Mouse (Mus musculus): ENCODE measurements around the gene Zg16. TPM values are rescaled to one million over a fixed set of nuclear protein-coding genes. Genes with fewer than 3 reads are reported as not detected.
A peak's percentile ranks its signal among the peaks of the same experiment; 100 is the strongest.
"Not testable (repeated sequence)": the region's sequence is repeated elsewhere in the genome, so short reads cannot be mapped to it uniquely, and the experiment has no call there.

Gene Zg16
- 37.2 and 69.9 TPM in 2 replicates for polyA plus RNA-seq (2015; fragmentation: Nextera tagmentation; extraction: Ambion mirVana)

DNA sequence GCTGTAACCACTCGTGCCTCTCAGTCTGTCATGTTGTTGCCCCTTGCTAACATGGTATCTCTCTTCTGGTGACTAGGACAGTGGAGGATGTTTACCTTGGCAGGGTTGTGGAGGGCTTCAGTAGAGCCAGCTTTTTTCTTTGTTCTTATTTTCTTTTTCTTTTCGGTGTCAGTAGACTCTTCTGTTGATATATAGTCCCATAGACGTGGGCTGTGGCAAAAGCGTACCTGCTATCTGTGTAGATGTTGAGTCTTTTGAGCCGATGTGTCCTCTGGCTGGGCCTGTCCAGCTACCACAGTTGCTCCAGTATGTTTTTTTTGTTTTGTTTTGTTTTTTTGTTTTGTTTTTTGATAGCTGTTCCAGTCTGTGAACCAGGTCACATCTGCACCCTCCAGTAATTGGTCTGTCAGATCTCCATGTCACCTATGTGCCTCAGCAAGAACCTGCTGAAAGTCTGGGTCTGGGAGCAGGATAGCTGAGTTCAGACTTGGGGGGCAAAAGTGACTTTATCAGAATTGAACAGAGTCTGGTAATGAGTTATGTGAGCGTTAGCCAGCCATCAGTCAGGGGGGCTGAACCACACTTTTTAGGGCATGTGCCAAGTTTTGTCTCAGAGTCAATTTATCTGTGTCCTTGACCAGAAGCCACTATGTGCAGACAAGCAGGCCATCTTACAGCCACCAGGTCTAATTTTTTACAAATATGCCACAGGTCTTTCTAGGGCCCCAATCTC, at the start of gene Zg16:
Gene Zg16, minus strand, starts transcription at position 51 of the 733 bp plus-strand sequence.
- not testable (repeated sequence) for ATAC-seq; H3K4me2 ChIP-seq (ENCODE audit: low read depth, low read length); H3K36me3 ChIP-seq (ENCODE audit: control insufficient read depth, insufficient read depth, low read length); H3K9ac ChIP-seq (ENCODE audit: low read depth, low read length); H3K9me3 ChIP-seq (ENCODE audit: control insufficient read depth, low read length); H3K27ac ChIP-seq (ENCODE audit: low read length); H3K4me3 ChIP-seq (ENCODE audit: low read length); H3K27me3 ChIP-seq (replicated peaks; ENCODE audit: control insufficient read depth, insufficient read depth, low read length)
- peaks cover 16% of the 10 kb centered on the region for H3K4me1 ChIP-seq (ENCODE audit: control insufficient read depth, insufficient read depth, low read length)
- 81% methylated on average over 6 of the region's 6 CpGs for WGBS

GRCm38 (mm10) chr7:127136181-127137071, 49.3 kb upstream of the Zg16 start:
- Histone ChIP-seq H3K36me3 (ENCODE audit: control insufficient read depth, insufficient read depth, low read length) (no peaks in the 10 kb centered on the region), H3K27me3 (replicated peaks; ENCODE audit: control insufficient read depth, insufficient read depth, low read length) (no peaks in the 10 kb centered on the region), H3K9ac (ENCODE audit: low read depth, low read length) (no peak overlapping the region), H3K9me3 (ENCODE audit: control insufficient read depth, low read length) (no peaks in the 10 kb centered on the region), H3K4me2 (ENCODE audit: low read depth, low read length) (no peak overlapping the region), H3K27ac (ENCODE audit: low read length) (no peak overlapping the region), H3K4me3 (ENCODE audit: low read length) (no peak overlapping the region), H3K4me1 (ENCODE audit: control insufficient read depth, insufficient read depth, low read length) (no peaks in the 10 kb centered on the region)
- WGBS: 82% methylated on average over 22 of the region's 22 CpGs
- ATAC-seq: no peak

GRCm38 (mm10) chr7:127134821-127135447, 47.8 kb upstream of the Zg16 start:
- H3K36me3 ChIP-seq (ENCODE audit: control insufficient read depth, insufficient read depth, low read length): no peaks in the 10 kb centered on the region
- no peaks in the 10 kb centered on the region for H3K27me3 ChIP-seq (replicated peaks; ENCODE audit: control insufficient read depth, insufficient read depth, low read length)
- ATAC-seq: no peak
- no peak overlapping the region for H3K27ac ChIP-seq (ENCODE audit: low read length)
- no peaks in the 10 kb centered on the region for H3K9me3 ChIP-seq (ENCODE audit: control insufficient read depth, low read length)
- no peaks in the 10 kb centered on the region for H3K4me1 ChIP-seq (ENCODE audit: control insufficient read depth, insufficient read depth, low read length)
- no peak overlapping the region for H3K4me3 ChIP-seq (ENCODE audit: low read length)
- 76% methylated on average over 11 of the region's 11 CpGs for WGBS
- no peak overlapping the region for H3K4me2 ChIP-seq (ENCODE audit: low read depth, low read length)
- H3K9ac ChIP-seq (ENCODE audit: low read depth, low read length): no peak overlapping the region

DNA sequence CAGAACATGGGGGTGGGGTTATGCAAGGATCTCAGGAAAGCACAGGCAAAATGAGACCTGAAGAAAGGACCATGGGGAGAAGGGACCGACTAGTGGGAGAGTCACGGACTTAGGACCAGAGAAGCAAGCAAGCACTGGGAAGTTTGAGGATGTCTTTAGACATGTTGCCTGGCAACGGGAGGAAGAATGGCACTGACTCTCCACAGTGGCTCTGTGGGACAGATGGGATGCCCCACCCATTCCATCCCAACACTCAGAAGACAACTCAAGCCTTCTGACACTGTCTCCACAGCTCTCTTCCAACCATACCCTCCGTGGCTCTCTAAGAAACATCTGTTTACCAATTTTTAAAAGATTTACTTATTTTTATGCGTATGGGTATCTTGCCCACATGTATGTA, 46.0 kb upstream of the Zg16 start:
- no peaks in the 10 kb centered on the region for H3K36me3 ChIP-seq (ENCODE audit: control insufficient read depth, insufficient read depth, low read length)
- H3K27ac ChIP-seq (ENCODE audit: low read length): no peak overlapping the region
- WGBS: 59% methylated on average over 5 of the region's 5 CpGs
- no peak overlapping the region for H3K4me3 ChIP-seq (ENCODE audit: low read length)
- no peaks in the 10 kb centered on the region for H3K9me3 ChIP-seq (ENCODE audit: control insufficient read depth, low read length)
- no peak overlapping the region for H3K4me2 ChIP-seq (ENCODE audit: low read depth, low read length)
- ATAC-seq: no peak
- H3K4me1 ChIP-seq (ENCODE audit: control insufficient read depth, insufficient read depth, low read length): no peaks in the 10 kb centered on the region
- no peaks in the 10 kb centered on the region for H3K27me3 ChIP-seq (replicated peaks; ENCODE audit: control insufficient read depth, insufficient read depth, low read length)
- H3K9ac ChIP-seq (ENCODE audit: low read depth, low read length): no peak overlapping the region

DNA sequence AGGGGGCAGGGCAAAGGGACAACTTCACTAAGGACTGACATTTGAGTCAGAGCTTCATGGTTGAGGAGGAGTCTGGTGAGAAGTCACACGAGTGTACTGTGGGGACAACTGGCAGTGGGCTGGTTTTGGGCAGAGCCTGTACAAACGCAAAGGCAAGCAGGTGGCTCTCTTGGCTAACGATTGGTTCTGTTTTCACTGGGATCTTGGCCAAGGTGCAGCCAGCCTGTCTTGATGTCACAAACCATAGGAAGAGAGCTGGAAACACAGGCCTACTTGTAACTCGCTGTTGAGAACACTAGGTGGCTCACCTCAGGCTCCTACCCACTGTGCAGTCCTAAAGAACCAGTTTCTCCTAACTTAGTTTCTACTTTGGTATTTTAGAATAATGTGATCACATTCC, 42.5 kb upstream of the Zg16 start:
- Histone ChIP-seq H3K27ac (ENCODE audit: low read length) (no peak overlapping the region), H3K4me1 (ENCODE audit: control insufficient read depth, insufficient read depth, low read length) (no peaks in the 10 kb centered on the region), H3K36me3 (ENCODE audit: control insufficient read depth, insufficient read depth, low read length) (no peaks in the 10 kb centered on the region), H3K9me3 (ENCODE audit: control insufficient read depth, low read length) (no peaks in the 10 kb centered on the region), H3K27me3 (replicated peaks; ENCODE audit: control insufficient read depth, insufficient read depth, low read length) (no peaks in the 10 kb centered on the region), H3K9ac (ENCODE audit: low read depth, low read length) (no peak overlapping the region), H3K4me3 (ENCODE audit: low read length) (no peak overlapping the region), H3K4me2 (ENCODE audit: low read depth, low read length) (no peak overlapping the region)
- WGBS: 18% methylated on average over 4 of the region's 4 CpGs
- ATAC-seq: peak; percentile 76

- peak within 1 kb of the TSS; percentile 16 for H3K4me3 ChIP-seq (ENCODE audit: low read length)
- ATAC-seq: peak; percentile 15; the same call in 1 of the 2 replicates
Measured at GRCm38 (mm10) chr7:127121911-127122270, 34.8 kb upstream of the Zg16 start, which contains the start of gene Qprt. Qprt (minus strand) TSS chr7:127122226.

GRCm38 (mm10) chr7:127121061-127121910, 34.2 kb upstream of the Zg16 start:
- Histone ChIP-seq H3K9ac (ENCODE audit: low read depth, low read length) (peak overlapping the region; percentile 38; the same call in 1 of the 2 replicates), H3K4me1 (ENCODE audit: control insufficient read depth, insufficient read depth, low read length) (peaks cover 18% of the 10 kb centered on the region), H3K4me3 (ENCODE audit: low read length) (peak overlapping the region; percentile 16), H3K9me3 (ENCODE audit: control insufficient read depth, low read length) (no peaks in the 10 kb centered on the region), H3K36me3 (ENCODE audit: control insufficient read depth, insufficient read depth, low read length) (no peaks in the 10 kb centered on the region), H3K27ac (ENCODE audit: low read length) (no peak overlapping the region), H3K27me3 (replicated peaks; ENCODE audit: control insufficient read depth, insufficient read depth, low read length) (no peaks in the 10 kb centered on the region), H3K4me2 (ENCODE audit: low read depth, low read length) (peak overlapping the region; percentile 48)
- ATAC-seq: peak; percentile 82
- WGBS: 23% methylated on average over 21 of the region's 21 CpGs

More at GRCm38 (mm10) chr7:127121911-127122270, 34.8 kb upstream of the Zg16 start, which contains the start of gene Qprt:
- H3K9me3 ChIP-seq (ENCODE audit: control insufficient read depth, low read length): no peaks in the 10 kb centered on the region
- 18% methylated on average over 7 of the region's 7 CpGs for WGBS
- peak within 1 kb of the TSS; percentile 48 for H3K4me2 ChIP-seq (ENCODE audit: low read depth, low read length)
- H3K27me3 ChIP-seq (replicated peaks; ENCODE audit: control insufficient read depth, insufficient read depth, low read length): no peaks in the 10 kb centered on the region
- H3K27ac ChIP-seq (ENCODE audit: low read length): no peak within 1 kb of the TSS
- peak within 1 kb of the TSS; percentile 38; the same call in 1 of the 2 replicates for H3K9ac ChIP-seq (ENCODE audit: low read depth, low read length)
- H3K4me1 ChIP-seq (ENCODE audit: control insufficient read depth, insufficient read depth, low read length): peaks cover 18% of the 10 kb centered on the region
- no peaks in the 10 kb centered on the region for H3K36me3 ChIP-seq (ENCODE audit: control insufficient read depth, insufficient read depth, low read length)

- no peak overlapping the region; the same call in 1 of the 2 replicates for H3K27ac ChIP-seq (ENCODE audit: low read length)
- no peaks in the 10 kb centered on the region for H3K9me3 ChIP-seq (ENCODE audit: control insufficient read depth, low read length)
- no peaks in the 10 kb centered on the region for H3K36me3 ChIP-seq (ENCODE audit: control insufficient read depth, insufficient read depth, low read length)
- no peak for ATAC-seq
- no peak overlapping the region for H3K9ac ChIP-seq (ENCODE audit: low read depth, low read length)
- no peak overlapping the region for H3K4me2 ChIP-seq (ENCODE audit: low read depth, low read length)
- H3K4me3 ChIP-seq (ENCODE audit: low read length): no peak overlapping the region
- H3K27me3 ChIP-seq (replicated peaks; ENCODE audit: control insufficient read depth, insufficient read depth, low read length): no peaks in the 10 kb centered on the region
- WGBS: 55% methylated on average over 14 of the region's 14 CpGs
- peaks cover 23% of the 10 kb centered on the region for H3K4me1 ChIP-seq (ENCODE audit: control insufficient read depth, insufficient read depth, low read length)
Measured at GRCm38 (mm10) chr7:127118671-127119445, 31.7 kb upstream of the Zg16 start.

Data from intestine, embryonic 16.5 days (tissue).